Mouse (Mus musculus): ENCODE measurements around the gene Ano6. TPM values are rescaled to one million over a fixed set of nuclear protein-coding genes. Genes with fewer than 3 reads are reported as not detected.
A peak's percentile ranks its signal among the peaks of the same experiment; 100 is the strongest.

Ano6 gene
- polyA plus RNA-seq, 1 experiment, result 22.8 TPM

DNA sequence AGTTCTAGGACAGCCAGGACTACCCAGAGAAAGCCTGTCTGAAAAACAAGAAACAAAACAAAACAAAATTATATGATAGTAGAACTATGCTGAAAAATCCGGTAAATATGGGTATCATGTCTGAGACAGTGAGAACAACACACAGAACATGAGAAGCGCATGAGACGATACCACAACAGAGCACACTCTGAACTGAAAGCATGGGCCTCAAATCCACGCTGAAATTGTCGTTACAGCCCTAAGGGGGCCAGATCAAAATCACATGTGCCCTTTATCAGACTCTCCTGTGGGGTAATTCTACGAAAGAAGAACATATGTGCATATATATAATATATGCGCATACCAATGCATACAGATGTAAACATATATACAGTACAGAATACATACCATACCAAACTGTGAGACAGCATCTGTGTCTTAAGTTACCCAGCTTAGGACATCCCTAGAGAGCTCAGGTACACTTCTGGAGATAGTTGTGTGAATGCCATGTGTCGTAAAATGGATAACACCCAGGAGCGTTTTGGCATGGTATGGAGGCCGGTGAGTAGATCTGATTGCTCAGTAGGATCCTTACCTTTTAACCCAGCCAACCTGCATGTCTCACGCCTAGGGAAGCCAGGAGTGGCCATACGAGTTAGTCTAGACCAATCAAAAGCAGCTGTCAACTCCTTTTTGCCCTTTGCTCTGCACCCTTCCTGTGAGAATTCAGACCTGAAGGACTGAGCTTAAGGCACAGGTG lies 31.8 kb upstream of the Ano6 start:
- Histone ChIP-seq H3K27ac (ENCODE audit: insufficient read depth, low read length) (no peak overlapping the region), H3K4me3 (ENCODE audit: extremely low read depth, insufficient read depth, insufficient read length) (no peak overlapping the region), H3K27me3 (ENCODE audit: control insufficient read depth, insufficient read depth, low read length) (no peaks in the 10 kb centered on the region), H3K36me3 (ENCODE audit: control insufficient read depth, insufficient read depth, low read length) (no peaks in the 10 kb centered on the region), H3K4me1 (ENCODE audit: control insufficient read depth, insufficient read depth, insufficient read length) (no peaks in the 10 kb centered on the region)
- 85% methylated on average over 12 of the region's 12 CpGs for WGBS
- TF ChIP-seq POLR2A (IDR thresholded peaks at IDR 0.05; ENCODE audit: low read depth, low read length) (no peak), CTCF (IDR thresholded peaks at IDR 0.05; ENCODE audit: extremely low read depth, insufficient read depth, insufficient read length, insufficient replicate concordance) (no peak)
- no peak for DNase-seq (ENCODE audit: low read depth in 1 of 2, low spot score in 2 of 2)

DNA sequence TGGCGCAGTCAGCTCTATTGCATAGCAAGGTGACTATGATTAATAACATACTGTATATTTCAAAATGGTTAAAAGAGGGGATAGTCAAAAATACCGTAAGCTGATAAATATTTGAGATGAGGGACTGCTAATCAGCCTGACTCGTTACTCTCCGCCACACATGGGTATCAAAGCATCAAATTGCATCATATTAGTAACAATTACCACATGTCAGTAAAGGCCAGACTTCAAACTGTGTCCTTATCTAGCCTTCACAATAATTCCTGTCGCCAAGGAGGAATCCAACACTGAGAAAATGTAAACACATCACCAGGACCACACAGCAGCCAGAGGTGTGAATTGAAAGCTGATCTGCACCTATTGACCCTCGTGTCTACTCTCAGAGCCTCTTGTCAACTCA lies 30.8 kb upstream of the Ano6 start:
- no peak for DNase-seq (ENCODE audit: low read depth in 1 of 2, low spot score in 2 of 2)
- H3K27ac ChIP-seq (ENCODE audit: insufficient read depth, low read length), result no peak overlapping the region
- no peak for TF ChIP-seq CTCF (IDR thresholded peaks at IDR 0.05; ENCODE audit: extremely low read depth, insufficient read depth, insufficient read length, insufficient replicate concordance)
- no peak for TF ChIP-seq POLR2A (IDR thresholded peaks at IDR 0.05; ENCODE audit: low read depth, low read length)
- WGBS, result 81% methylated on average over 6 of the region's 6 CpGs
- no peak overlapping the region for H3K4me3 ChIP-seq (ENCODE audit: extremely low read depth, insufficient read depth, insufficient read length)
- H3K4me1 ChIP-seq (ENCODE audit: control insufficient read depth, insufficient read depth, insufficient read length), result no peaks in the 10 kb centered on the region
- H3K27me3 ChIP-seq (ENCODE audit: control insufficient read depth, insufficient read depth, low read length), result no peaks in the 10 kb centered on the region
- H3K36me3 ChIP-seq (ENCODE audit: control insufficient read depth, insufficient read depth, low read length), result no peaks in the 10 kb centered on the region

- DNase-seq (ENCODE audit: low read depth in 1 of 2, low spot score in 2 of 2), result no peak
- Histone ChIP-seq H3K27ac (ENCODE audit: insufficient read depth, low read length) (no peak overlapping the region), H3K4me3 (ENCODE audit: extremely low read depth, insufficient read depth, insufficient read length) (no peak overlapping the region), H3K4me1 (ENCODE audit: control insufficient read depth, insufficient read depth, insufficient read length) (no peaks in the 10 kb centered on the region), H3K36me3 (ENCODE audit: control insufficient read depth, insufficient read depth, low read length) (no peaks in the 10 kb centered on the region), H3K27me3 (ENCODE audit: control insufficient read depth, insufficient read depth, low read length) (no peaks in the 10 kb centered on the region)
- WGBS, result 78% methylated on average over 7 of the region's 7 CpGs
- no peak for TF ChIP-seq CTCF (IDR thresholded peaks at IDR 0.05; ENCODE audit: extremely low read depth, insufficient read depth, insufficient read length, insufficient replicate concordance)
- TF ChIP-seq POLR2A (IDR thresholded peaks at IDR 0.05; ENCODE audit: low read depth, low read length), result no peak
Observed at GRCm38 (mm10) chr15:95761420-95761819, 29.2 kb upstream of the Ano6 start.

DNA sequence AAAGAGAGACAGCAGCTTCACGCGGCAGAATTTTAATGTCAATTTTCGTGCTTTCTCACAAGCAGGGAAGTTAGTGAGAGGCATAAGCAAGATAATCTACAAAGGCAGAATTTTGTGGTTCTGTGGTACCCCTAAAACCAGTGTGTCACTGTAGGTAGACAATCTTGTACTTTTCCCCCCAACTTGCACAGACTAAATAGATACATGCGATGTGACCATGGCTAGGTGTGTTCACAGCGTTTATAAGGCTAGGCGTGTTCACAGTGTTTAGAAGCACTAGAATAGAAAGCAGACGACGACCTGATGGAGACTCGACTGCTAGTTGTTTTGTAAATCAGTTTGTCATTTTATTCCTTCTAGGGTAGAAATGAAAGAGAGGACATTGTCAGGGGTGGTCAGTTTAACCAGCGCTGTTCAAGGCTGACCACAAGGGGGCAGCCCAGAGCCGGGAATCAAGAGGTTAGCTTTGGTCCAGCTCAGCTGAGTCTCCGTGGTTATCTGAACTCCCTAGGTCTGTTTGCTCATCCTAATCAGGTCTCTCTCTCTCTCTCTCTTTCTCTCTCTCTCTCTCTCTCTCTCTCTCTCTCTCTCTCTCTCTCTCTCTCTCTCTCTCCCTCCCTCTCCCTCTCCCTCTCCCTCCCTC lies 27.9 kb upstream of the Ano6 start:
- DNase-seq (ENCODE audit: low read depth in 1 of 2, low spot score in 2 of 2), result peak; percentile 12 to 62
- 41% methylated on average over 12 of the region's 12 CpGs for WGBS
- Histone ChIP-seq H3K4me1 (ENCODE audit: control insufficient read depth, insufficient read depth, insufficient read length) (no peaks in the 10 kb centered on the region), H3K27ac (ENCODE audit: insufficient read depth, low read length) (no peak overlapping the region), H3K36me3 (ENCODE audit: control insufficient read depth, insufficient read depth, low read length) (no peaks in the 10 kb centered on the region), H3K27me3 (ENCODE audit: control insufficient read depth, insufficient read depth, low read length) (no peaks in the 10 kb centered on the region), H3K4me3 (ENCODE audit: extremely low read depth, insufficient read depth, insufficient read length) (no peak overlapping the region)
- TF ChIP-seq POLR2A (IDR thresholded peaks at IDR 0.05; ENCODE audit: low read depth, low read length), result no peak
- peak; percentile 87 for TF ChIP-seq CTCF (IDR thresholded peaks at IDR 0.05; ENCODE audit: extremely low read depth, insufficient read depth, insufficient read length, insufficient replicate concordance)

DNA sequence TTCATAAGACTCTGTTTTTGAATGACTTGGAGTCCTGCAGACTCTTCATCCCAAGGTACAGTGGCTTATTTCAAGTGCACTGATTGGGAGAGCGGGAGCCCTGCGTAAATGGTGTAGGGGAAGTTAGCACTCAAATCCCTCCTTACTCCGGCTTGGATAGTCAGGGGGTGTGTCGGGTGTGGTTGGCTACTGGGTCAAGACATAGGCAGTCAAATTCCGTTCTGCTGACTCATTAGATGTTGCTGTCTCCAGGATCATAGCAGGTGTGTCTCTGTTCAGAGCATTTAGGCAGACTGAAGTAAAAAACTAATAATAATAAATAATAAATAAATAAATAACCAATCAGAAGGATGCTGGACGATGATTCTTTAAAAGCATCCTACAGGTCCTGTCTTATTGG lies 27.2 kb upstream of the Ano6 start:
- no peak for DNase-seq (ENCODE audit: low read depth in 1 of 2, low spot score in 2 of 2)
- TF ChIP-seq POLR2A (IDR thresholded peaks at IDR 0.05; ENCODE audit: low read depth, low read length), result no peak
- no peak for TF ChIP-seq CTCF (IDR thresholded peaks at IDR 0.05; ENCODE audit: extremely low read depth, insufficient read depth, insufficient read length, insufficient replicate concordance)
- Histone ChIP-seq H3K4me1 (ENCODE audit: control insufficient read depth, insufficient read depth, insufficient read length) (no peaks in the 10 kb centered on the region), H3K4me3 (ENCODE audit: extremely low read depth, insufficient read depth, insufficient read length) (no peak overlapping the region), H3K27me3 (ENCODE audit: control insufficient read depth, insufficient read depth, low read length) (no peaks in the 10 kb centered on the region), H3K27ac (ENCODE audit: insufficient read depth, low read length) (no peak overlapping the region), H3K36me3 (ENCODE audit: control insufficient read depth, insufficient read depth, low read length) (no peaks in the 10 kb centered on the region)
- 68% methylated on average over 6 of the region's 6 CpGs for WGBS

DNA sequence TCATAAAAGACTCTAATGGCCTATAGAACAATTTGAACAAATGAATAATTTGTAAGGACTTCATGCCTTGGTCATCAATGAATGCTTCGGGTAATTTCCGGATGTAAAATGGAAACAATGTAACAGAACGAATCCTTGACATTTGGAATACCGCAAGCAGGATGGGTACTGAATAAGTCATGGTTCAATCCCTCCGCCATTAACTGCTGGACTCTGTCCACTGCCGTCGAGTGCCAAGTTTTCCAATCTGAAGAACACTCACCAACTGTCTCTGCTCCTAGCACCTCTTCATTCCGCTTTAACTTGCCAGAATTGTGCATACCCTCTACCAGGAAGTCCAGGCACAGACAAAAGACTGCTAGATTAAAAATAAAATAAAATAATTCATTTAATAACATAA lies 25.4 kb upstream of the Ano6 start:
- DNase-seq (ENCODE audit: low read depth in 1 of 2, low spot score in 2 of 2), result no peak
- Histone ChIP-seq H3K4me3 (ENCODE audit: extremely low read depth, insufficient read depth, insufficient read length) (no peak overlapping the region), H3K27ac (ENCODE audit: insufficient read depth, low read length) (no peak overlapping the region), H3K36me3 (ENCODE audit: control insufficient read depth, insufficient read depth, low read length) (no peaks in the 10 kb centered on the region), H3K4me1 (ENCODE audit: control insufficient read depth, insufficient read depth, insufficient read length) (no peaks in the 10 kb centered on the region), H3K27me3 (ENCODE audit: control insufficient read depth, insufficient read depth, low read length) (no peaks in the 10 kb centered on the region)
- 91% methylated on average over 8 of the region's 8 CpGs for WGBS
- no peak for TF ChIP-seq POLR2A (IDR thresholded peaks at IDR 0.05; ENCODE audit: low read depth, low read length)
- no peak for TF ChIP-seq CTCF (IDR thresholded peaks at IDR 0.05; ENCODE audit: extremely low read depth, insufficient read depth, insufficient read length, insufficient replicate concordance)

- no peak overlapping the region for H3K4me3 ChIP-seq (ENCODE audit: extremely low read depth, insufficient read depth, insufficient read length)
- no peaks in the 10 kb centered on the region for H3K36me3 ChIP-seq (ENCODE audit: control insufficient read depth, insufficient read depth, low read length)
- no peaks in the 10 kb centered on the region for H3K27me3 ChIP-seq (ENCODE audit: control insufficient read depth, insufficient read depth, low read length)
- 86% methylated on average over 6 of the region's 6 CpGs for WGBS
- H3K27ac ChIP-seq (ENCODE audit: insufficient read depth, low read length), result no peak overlapping the region
- no peaks in the 10 kb centered on the region for H3K4me1 ChIP-seq (ENCODE audit: control insufficient read depth, insufficient read depth, insufficient read length)
- no peak for TF ChIP-seq CTCF (IDR thresholded peaks at IDR 0.05; ENCODE audit: extremely low read depth, insufficient read depth, insufficient read length, insufficient replicate concordance)
- TF ChIP-seq POLR2A (IDR thresholded peaks at IDR 0.05; ENCODE audit: low read depth, low read length), result no peak
- no peak for DNase-seq (ENCODE audit: low read depth in 1 of 2, low spot score in 2 of 2)
Observed at GRCm38 (mm10) chr15:95765936-95766335, 24.7 kb upstream of the Ano6 start.

Measured in spleen, adult 2 months (tissue).